Mouse (Mus musculus) forebrain, embryonic 14.5 days (tissue): ENCODE measurements around the gene Igf2bp2. TPM values are rescaled to one million over a fixed set of nuclear protein-coding genes. Genes with fewer than 3 reads are reported as not detected.

Experiments
- ATAC-seq: fragments of 200-750 bp; cut with Nextera tagmentation; 2 replicates; pipeline ENCODE4 v1.8.0; 2017; ENCODE audit warnings: mild to moderate bottlenecking, moderate library complexity
- DNase-seq: peaks from one replicate; pipeline ENCODE4 v3.0.0-alpha.2; 2015; ENCODE audit warnings: low spot score
- H3K27ac ChIP-seq: fragments of 300-500 bp; sonication (generic); 2 replicates; pipeline ENCODE4 v1.5.1; 2014; ENCODE audit warnings: low read depth, mild to moderate bottlenecking, control low read depth, low read length, moderate library complexity
- H3K27me3 ChIP-seq: fragments of 300-500 bp; sonication (generic); replicated peaks from 2 replicates; pipeline ENCODE4 v1.6.1; 2014; ENCODE audit warnings: low read length, control low read depth, mixed read lengths; ENCODE audit not compliant: control insufficient read depth, insufficient read depth
- H3K36me3 ChIP-seq: fragments of 300-500 bp; sonication (generic); 2 replicates; pipeline ENCODE4 v1.6.1; 2014; ENCODE audit warnings: low read length, control low read depth; ENCODE audit not compliant: control insufficient read depth, insufficient read depth
- H3K4me1 ChIP-seq: fragments of 300-500 bp; sonication (generic); 2 replicates; pipeline ENCODE4 v1.6.1; 2014; ENCODE audit warnings: antibody characterized with exemption, low read length, control low read depth; ENCODE audit not compliant: control insufficient read depth, insufficient read depth
- H3K4me2 ChIP-seq: fragments of 300-500 bp; sonication (generic); 2 replicates; pipeline ENCODE4 v1.6.1; 2014; ENCODE audit warnings: mild to moderate bottlenecking, control low read depth, low read length
- H3K4me3 ChIP-seq: fragments of 300-500 bp; sonication (generic); 2 replicates; pipeline ENCODE4 v1.5.1; 2014; ENCODE audit warnings: low read depth, low read length, control low read depth
- H3K9ac ChIP-seq: fragments of 300-500 bp; sonication (generic); 2 replicates; pipeline ENCODE4 v1.6.1; 2014; ENCODE audit warnings: mild to moderate bottlenecking, low read length, control low read depth, moderate library complexity
- H3K9me3 ChIP-seq: fragments of 300-500 bp; sonication (generic); replicated peaks from 2 replicates; pipeline ENCODE4 v1.6.1; 2016; ENCODE audit warnings: low read length, control low read depth, mixed read lengths; ENCODE audit not compliant: control insufficient read depth
- WGBS: fragments of 180-500 bp; shearing (Covaris S2); extraction: QIAGEN DNeasy Blood & Tissue Kit; methylation state at CpG from one replicate; pipeline ENCODE4 v1.1.7; 2014; 5-methylcytosine and 5-hydroxymethylcytosine counted together
- polyA plus RNA-seq: library from polyadenylated mRNA; unstranded; fragments of >200 nt; fragmentation: Nextera tagmentation; extraction: Ambion mirVana; gene quantifications from 2 replicates; pipeline ENCODE4 v1.2.1, GENCODE M21; 2014

Igf2bp2 gene
- polyA plus RNA-seq, 1 experiment from 2014 or later, result 25.1 TPM

- DNase-seq (no peak), ATAC-seq (peak; percentile 24; the same call in 1 of the 2 replicates)
- H3K27ac ChIP-seq, result no peak overlapping the region
- H3K27me3 ChIP-seq, result no peaks in the 10 kb centered on the region
- H3K4me2 ChIP-seq, result no peak overlapping the region
- 0 out of 2 replicates have a peak, but pooled peaks cover 10% of the 10 kb centered on the region for H3K4me1 ChIP-seq
- H3K9me3 ChIP-seq, result no peaks in the 10 kb centered on the region
- H3K9ac ChIP-seq, result no peak overlapping the region
- 94% methylated on average over 11 of the region's 11 CpGs for WGBS
- no peak overlapping the region for H3K4me3 ChIP-seq
- no peaks in the 10 kb centered on the region for H3K36me3 ChIP-seq
Measured at GRCm38 (mm10) chr16:22152941-22153444, 10.1 kb downstream of the Igf2bp2 start.

- H3K4me2 ChIP-seq, result no peak overlapping the region
- no peaks in the 10 kb centered on the region for H3K36me3 ChIP-seq
- no peak overlapping the region for H3K9ac ChIP-seq
- no peak overlapping the region for H3K4me3 ChIP-seq
- H3K9me3 ChIP-seq, result no peaks in the 10 kb centered on the region
- 0 out of 2 replicates have a peak, but pooled peaks cover 10% of the 10 kb centered on the region for H3K4me1 ChIP-seq
- WGBS, result 11% methylated on average over 10 of the region's 11 CpGs
- DNase-seq (no peak), ATAC-seq (0 out of 2 replicates have a peak, but pooled peaks have one; percentile 23)
- H3K27ac ChIP-seq, result no peak overlapping the region
- H3K27me3 ChIP-seq, result no peaks in the 10 kb centered on the region
Measured at GRCm38 (mm10) chr16:22151706-22152315, 11.3 kb downstream of the Igf2bp2 start.

DNA sequence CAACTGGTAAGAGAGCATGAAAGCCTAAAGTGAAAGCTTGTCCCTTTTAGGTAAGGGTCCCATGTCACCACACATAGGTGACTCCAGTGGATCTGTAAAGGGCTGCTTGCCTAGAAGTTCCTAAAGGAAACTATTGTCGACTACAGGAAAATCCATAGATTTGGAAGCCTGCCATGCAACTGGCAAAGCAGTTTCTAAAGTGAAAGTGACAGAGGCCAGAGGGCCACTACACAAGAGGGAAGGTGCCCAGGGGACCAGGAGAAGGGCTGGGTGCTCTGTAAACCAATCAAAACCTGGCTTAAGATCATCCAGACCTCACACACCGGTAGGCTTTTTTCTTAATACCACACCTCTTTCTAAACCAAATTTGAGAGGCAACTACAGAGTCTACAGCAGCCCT lies 12.7 kb downstream of the Igf2bp2 start:
- H3K4me2 ChIP-seq, result no peak overlapping the region
- DNase-seq (peak; percentile 23), ATAC-seq (no peak)
- 0 out of 2 replicates have a peak, but pooled peaks cover 10% of the 10 kb centered on the region for H3K4me1 ChIP-seq
- 26% methylated on average over 2 of the region's 2 CpGs for WGBS
- H3K36me3 ChIP-seq, result no peaks in the 10 kb centered on the region
- no peak overlapping the region for H3K27ac ChIP-seq
- H3K9ac ChIP-seq, result no peak overlapping the region
- H3K27me3 ChIP-seq, result no peaks in the 10 kb centered on the region
- no peaks in the 10 kb centered on the region for H3K9me3 ChIP-seq
- no peak overlapping the region for H3K4me3 ChIP-seq

DNA sequence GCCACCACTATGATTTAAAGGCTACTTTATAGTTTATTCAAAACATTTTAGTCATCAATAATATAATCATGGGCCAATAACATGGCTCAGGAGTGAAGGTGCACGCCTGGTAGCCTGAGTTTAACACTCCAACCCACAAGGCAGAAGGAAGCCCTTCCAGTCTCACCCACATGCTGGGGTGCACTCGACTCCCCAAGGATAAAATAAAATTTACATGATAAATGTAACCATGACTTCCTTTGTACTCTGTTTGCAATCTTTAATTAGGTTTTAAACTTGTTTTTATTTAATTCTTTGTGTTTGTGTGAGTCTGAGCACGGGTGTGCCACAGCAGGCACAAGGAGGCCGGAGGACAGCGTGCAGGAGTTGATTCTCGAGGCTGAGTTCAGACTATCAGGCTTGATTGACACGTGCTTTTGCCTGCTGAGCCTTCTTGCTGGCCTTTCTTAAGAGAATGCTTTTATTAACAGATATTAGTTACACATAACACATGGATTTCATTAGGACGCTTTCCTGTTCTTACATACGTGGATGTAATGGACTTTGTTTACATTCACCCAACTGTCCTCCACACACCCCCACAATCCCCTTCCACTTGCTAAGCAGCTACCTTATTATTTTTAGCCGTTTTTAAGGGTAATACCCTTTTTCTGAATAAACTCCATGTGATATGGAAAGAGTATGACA lies 13.3 kb downstream of the Igf2bp2 start:
- Histone ChIP-seq H3K9ac (no peak overlapping the region), H3K4me1 (0 out of 2 replicates have a peak, but pooled peaks cover 10% of the 10 kb centered on the region), H3K4me2 (no peak overlapping the region), H3K27ac (no peak overlapping the region), H3K4me3 (no peak overlapping the region), H3K9me3 (no peaks in the 10 kb centered on the region), H3K27me3 (no peaks in the 10 kb centered on the region), H3K36me3 (no peaks in the 10 kb centered on the region)
- DNase-seq (no peak), ATAC-seq (no peak)
- 29% methylated on average over 10 of the region's 10 CpGs for WGBS

- Histone ChIP-seq H3K9me3 (no peaks in the 10 kb centered on the region), H3K27me3 (no peaks in the 10 kb centered on the region), H3K4me3 (no peak overlapping the region), H3K27ac (no peak overlapping the region), H3K4me2 (no peak overlapping the region), H3K9ac (no peak overlapping the region), H3K36me3 (no peaks in the 10 kb centered on the region), H3K4me1 (0 out of 2 replicates have a peak, but pooled peaks cover 10% of the 10 kb centered on the region)
- DNase-seq (no peak), ATAC-seq (no peak)
- WGBS, result 12% methylated on average over 2 of the region's 2 CpGs
Measured at GRCm38 (mm10) chr16:22149076-22149475, 14.0 kb downstream of the Igf2bp2 start.

DNA sequence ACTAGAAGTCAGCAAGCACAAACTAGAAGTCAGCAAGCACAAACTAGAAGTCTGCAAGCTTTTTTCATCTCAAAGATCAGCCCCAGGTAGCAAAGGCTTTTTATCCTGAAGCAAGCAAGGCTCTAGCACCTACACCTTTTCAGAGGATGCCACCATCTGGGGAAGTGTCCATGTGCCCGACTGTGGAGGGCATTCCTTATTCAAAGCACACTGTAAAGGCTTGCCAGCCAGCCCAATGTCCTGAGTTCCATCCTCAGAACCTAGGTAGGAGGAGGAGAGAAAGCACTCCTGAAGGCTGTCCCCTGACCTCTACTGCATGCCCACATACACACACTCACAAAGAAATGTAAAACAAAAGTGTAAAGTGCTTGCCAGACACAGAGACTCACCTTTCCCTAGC lies 16.0 kb downstream of the Igf2bp2 start:
- Histone ChIP-seq H3K4me3 (no peak overlapping the region), H3K9ac (no peak overlapping the region), H3K9me3 (no peaks in the 10 kb centered on the region), H3K27me3 (no peaks in the 10 kb centered on the region), H3K4me1 (0 out of 2 replicates have a peak, but pooled peaks cover 10% of the 10 kb centered on the region), H3K4me2 (no peak overlapping the region), H3K27ac (no peak overlapping the region), H3K36me3 (no peaks in the 10 kb centered on the region)
- 73% methylated on average over 1 of the region's 1 CpGs for WGBS
- ATAC-seq, result no peak
- no peak for DNase-seq

GRCm38 (mm10) chr16:22146071-22146470 lies 17.0 kb downstream of the Igf2bp2 start:
- Histone ChIP-seq H3K4me3 (no peak overlapping the region), H3K9ac (no peak overlapping the region), H3K27me3 (no peaks in the 10 kb centered on the region), H3K4me1 (0 out of 2 replicates have a peak, but pooled peaks cover 10% of the 10 kb centered on the region), H3K9me3 (no peaks in the 10 kb centered on the region), H3K27ac (no peak overlapping the region), H3K4me2 (no peak overlapping the region), H3K36me3 (no peaks in the 10 kb centered on the region)
- WGBS, result 95% methylated on average over 7 of the region's 7 CpGs
- ATAC-seq (no peak), DNase-seq (no peak)

GRCm38 (mm10) chr16:22144490-22144889 lies 18.6 kb downstream of the Igf2bp2 start:
- ATAC-seq, result no peak
- H3K4me1 ChIP-seq, result no peaks in the 10 kb centered on the region
- no peak overlapping the region for H3K4me2 ChIP-seq
- H3K27ac ChIP-seq, result no peak overlapping the region
- H3K4me3 ChIP-seq, result no peak overlapping the region
- H3K9ac ChIP-seq, result no peak overlapping the region
- no peaks in the 10 kb centered on the region for H3K9me3 ChIP-seq
- WGBS, result 95% methylated on average over 6 of the region's 6 CpGs
- H3K27me3 ChIP-seq, result no peaks in the 10 kb centered on the region
- no peaks in the 10 kb centered on the region for H3K36me3 ChIP-seq
- DNase-seq, result no peak

- Histone ChIP-seq H3K9me3 (no peaks in the 10 kb centered on the region), H3K36me3 (no peaks in the 10 kb centered on the region), H3K4me2 (no peak overlapping the region), H3K27me3 (no peaks in the 10 kb centered on the region), H3K4me1 (no peaks in the 10 kb centered on the region), H3K27ac (no peak overlapping the region), H3K9ac (no peak overlapping the region), H3K4me3 (no peak overlapping the region)
- WGBS, result 66% methylated on average over 6 of the region's 6 CpGs
- ATAC-seq (no peak), DNase-seq (no peak)
Measured at GRCm38 (mm10) chr16:22140861-22141260, 22.2 kb downstream of the Igf2bp2 start.
